Mouse (Mus musculus) natural killer cell, adult 2 months (primary cell): ENCODE measurements around the gene Ccl22.

Experiments used
- DNase-seq, 2 experiments: peaks; one replicate each; pipeline ENCODE4 v3.0.0; 2022; ENCODE audit warnings: low spot score in 2 of 2

Ccl22 gene

DNA sequence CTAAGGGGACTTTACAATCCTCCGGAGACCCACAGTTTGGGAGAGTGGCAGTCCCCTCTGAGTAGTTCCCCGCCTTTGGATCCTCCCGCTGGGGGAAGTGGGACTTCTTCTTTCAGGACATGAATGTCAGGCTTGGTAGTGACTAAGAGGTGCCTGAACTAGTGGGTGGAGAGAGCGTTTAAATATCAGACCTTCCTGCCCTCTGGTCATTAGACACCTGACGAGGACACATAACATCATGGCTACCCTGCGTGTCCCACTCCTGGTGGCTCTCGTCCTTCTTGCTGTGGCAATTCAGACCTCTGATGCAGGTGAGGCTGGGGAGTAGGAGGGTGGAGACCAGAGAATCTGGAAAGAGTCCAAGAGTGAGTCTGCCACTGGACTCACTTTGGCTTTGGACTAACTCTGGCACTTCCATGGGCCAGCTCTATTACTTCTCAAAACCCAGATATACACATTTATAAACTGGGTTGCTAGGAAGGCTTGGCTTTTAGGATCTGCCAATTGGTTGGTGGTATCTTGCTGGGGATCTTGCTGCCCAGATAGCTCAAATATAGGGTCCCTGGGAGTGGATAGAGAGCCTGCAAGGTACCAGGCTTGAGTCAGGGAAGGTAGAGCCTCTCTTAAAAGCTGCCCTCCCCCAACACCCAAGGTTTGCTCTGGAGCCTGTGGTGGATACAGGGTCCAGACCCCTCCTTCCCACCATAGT lies at the start of gene Ccl22:
Gene Ccl22 (plus strand): TSS at position 115 of the 709 bp plus-strand sequence.
- no peak for DNase-seq

DNA sequence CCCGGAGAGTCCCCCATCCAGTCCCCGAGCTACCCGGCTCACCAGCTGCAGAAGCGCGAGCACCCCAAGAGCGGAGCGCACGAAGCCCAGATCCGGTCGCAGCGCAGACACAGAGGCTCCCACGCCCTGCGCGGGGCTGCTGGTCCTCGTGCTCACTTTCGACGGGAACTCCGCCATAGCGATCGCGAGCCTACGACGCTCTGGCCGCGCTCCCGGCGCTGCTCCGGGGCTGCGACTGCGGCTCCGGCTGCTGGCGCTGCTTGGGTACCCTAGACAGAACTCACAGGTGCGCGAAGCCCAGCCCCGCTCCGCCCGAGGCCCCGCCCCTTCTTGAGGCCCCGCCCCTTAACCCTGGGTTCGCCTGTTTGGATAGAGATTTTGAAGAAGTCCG lies 49.4 kb upstream of the Ccl22 start, which contains the start of gene Pllp:
Gene Pllp (minus strand): TSS at position 285 of the 391 bp plus-strand sequence.
- DNase-seq = peak in 1 of 2 experiments; percentile 32

DNA sequence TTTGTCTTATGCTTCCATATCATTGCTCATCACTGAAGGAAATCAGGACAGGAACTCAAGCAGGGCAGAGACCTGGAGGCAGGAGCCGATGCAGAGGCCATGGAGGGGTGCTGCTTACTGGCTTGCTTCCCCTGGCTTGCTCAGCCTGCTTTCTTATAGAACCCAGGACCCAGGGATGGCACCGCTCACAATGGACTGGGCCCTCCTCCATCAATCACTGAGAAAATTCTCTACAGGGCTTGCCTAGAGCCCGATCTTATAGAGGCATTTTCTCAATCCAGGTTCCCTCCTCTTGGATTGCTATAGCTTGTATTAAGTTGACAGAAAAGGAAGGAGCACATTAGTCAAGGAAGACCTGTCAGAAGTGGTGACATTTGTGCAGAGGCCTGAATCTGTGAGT lies 48.8 kb upstream of the Ccl22 start:
- DNase-seq = no peak

DNA sequence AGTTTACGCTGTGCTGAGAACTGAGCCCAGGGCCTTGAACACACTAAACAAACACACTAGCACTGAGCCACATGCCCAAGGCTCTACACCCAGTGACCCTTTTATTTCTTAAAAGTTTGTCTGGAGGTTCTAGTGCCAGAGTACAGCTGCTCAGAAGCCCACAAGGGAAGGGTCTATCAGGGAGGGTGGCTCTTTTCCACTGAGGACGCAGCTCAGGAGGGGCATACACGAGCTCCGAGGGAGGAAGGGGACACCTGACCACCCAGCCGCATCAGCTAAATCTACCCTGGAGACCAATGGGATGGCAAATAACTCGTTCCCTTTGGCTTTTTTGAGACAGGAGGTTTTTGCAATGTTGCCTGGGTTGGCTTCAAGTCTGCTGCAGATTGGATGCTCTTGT lies 47.4 kb upstream of the Ccl22 start:
- DNase-seq = no peak

DNA sequence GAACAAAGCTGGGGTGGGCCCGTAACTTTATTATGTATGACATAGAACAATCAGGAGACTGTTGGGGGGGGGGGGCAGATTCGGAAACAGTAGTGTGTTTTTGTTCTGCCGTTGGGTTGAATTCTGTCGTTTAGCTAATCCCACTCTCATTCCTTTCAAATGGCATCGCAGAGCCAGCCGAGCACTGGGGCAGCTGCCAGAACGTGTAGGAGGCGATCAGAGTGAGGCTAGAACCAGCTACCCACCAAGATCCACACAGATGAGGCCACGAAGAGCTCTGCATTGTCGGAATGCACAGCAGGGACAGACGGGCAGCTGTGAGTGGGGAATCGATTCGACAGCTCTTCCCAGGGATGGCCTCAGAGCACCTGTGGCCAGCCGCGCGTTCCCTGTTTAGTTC lies 46.0 kb upstream of the Ccl22 start:
- DNase-seq = no peak

DNA sequence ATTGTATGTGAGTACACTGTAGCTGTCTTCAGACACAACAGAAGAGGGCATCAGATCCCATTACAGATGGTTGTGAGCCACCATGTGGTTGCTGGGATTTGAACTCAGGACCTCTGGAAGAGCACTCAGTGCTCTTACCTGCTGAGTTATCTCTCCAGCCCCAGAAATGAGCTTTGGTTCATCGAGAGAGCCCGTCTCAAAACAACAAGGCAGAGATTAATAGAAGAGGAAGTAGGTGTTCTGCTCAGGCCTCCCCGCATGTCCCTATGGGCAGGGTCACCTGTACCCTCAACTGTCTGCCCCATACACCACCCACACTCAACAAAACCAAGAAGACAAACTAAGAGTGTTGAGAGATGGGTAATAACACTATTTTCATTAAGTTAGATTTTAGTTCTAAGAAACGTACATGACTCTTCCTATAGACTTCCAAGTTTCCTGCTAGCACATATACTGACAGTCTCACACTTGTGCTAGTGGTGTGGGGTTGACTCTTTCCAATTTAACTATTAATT lies 44.9 kb upstream of the Ccl22 start:
- DNase-seq = no peak

DNA sequence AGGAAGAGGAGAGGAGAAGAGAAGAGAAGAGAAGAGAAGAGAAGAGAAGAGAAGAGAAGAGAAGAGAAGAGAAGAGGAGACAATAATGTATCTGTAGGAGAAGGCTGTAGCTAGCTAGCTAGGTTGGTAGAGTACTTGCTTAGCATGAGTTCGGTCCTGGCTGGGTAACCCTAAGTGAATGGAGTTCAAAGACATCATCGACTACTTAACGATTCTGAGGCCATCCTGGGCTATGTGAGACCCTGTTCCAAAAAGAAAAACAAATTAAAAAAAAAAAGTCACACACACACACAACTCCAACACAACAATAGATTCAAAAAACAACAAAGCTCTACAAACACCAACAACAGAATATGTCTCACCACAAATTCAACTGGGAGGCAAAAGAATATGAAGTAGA lies 43.2 kb upstream of the Ccl22 start:
- no peak for DNase-seq

DNA sequence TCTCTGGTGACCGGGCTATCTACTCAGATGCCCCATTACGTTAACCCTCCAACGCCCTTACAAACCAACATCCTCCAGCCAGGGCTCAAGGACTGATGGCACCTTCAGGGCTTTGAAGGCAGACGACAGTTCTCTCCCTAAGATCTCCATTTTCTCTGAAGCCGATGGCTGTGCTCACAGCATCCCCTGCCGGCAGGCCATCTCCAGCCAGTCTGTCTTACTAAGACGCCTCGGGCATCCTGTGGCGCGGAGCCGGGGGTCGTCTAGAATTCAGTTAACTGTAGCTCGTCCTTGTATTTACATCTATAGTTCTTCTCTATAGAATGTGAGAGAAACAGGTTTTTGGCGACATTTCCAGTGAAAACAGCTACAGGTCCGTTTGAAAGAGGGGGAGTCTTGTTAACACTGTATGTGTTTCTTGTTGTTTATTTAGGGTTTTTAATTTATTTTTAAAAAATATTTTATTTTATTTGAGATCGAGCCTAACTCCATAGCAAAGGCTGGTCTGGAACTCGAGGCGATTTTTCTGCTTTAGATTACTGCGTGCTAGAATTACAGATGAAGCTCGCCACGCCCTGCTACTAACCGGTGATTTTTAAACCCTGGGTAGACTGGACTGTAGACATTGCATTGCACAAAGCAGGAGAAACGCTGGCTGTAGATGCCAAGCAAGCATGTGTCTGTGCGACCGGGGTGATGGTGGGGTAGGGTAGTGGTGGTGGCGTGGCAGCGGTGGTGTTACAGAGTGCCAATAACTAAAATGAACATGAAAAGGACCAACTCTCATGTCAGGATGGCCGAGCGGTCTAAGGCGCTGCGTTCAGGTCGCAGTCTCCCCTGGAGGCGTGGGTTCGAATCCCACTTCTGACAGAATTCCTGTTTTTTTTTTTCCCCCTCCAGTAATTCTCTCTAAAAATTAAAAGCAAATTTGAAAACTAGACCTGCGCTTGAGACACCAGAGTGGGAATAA lies 42.3 kb upstream of the Ccl22 start:
- DNase-seq = peak; percentile 78 to 83

DNA sequence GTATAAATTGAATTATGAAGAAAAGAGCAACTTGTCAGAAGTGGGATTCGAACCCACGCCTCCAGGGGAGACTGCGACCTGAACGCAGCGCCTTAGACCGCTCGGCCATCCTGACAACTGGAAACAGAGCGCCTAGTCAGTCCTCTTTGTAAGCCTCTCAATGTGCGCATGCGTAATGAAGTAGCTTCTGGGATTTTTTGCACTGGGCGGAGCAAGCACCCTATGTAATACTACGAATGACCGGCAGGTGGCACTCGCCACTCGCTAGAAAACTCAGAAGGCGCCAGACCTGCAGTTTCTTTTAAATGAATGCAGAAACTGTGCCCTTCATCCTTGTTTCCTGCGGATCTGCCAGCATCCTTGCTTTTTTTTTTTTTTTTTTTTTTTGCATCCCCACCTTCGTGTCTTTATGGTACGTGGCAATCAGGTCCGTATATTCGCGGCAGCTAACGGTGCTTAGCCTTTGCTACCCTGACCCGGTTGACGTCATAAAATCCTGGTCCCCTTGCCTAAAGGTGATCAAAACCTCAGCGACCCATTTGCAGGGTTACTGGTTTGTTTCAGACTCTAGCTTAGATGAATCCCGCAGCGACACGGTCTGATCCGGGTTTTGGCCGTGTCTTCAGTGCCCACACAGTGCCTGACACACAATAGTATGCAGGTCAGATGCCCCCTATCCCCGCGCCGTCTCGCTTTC lies 41.3 kb upstream of the Ccl22 start:
- DNase-seq = peak; percentile 97 to 98

DNA sequence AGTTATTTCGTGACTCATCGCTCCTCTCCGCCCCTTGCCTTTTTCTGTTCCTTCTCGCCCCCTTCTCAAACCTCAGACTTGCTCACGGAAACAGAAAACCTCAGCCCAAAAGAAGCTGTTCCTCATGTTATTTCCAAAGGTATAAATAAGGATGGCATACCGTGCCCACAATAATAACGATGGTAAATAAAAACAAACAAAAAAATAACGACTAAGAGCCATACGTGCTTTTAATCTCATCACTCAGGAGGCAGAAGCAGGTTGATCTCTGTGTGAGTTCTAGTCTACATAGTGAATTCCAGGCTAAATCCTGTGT lies 40.8 kb upstream of the Ccl22 start:
- DNase-seq = no peak

DNA sequence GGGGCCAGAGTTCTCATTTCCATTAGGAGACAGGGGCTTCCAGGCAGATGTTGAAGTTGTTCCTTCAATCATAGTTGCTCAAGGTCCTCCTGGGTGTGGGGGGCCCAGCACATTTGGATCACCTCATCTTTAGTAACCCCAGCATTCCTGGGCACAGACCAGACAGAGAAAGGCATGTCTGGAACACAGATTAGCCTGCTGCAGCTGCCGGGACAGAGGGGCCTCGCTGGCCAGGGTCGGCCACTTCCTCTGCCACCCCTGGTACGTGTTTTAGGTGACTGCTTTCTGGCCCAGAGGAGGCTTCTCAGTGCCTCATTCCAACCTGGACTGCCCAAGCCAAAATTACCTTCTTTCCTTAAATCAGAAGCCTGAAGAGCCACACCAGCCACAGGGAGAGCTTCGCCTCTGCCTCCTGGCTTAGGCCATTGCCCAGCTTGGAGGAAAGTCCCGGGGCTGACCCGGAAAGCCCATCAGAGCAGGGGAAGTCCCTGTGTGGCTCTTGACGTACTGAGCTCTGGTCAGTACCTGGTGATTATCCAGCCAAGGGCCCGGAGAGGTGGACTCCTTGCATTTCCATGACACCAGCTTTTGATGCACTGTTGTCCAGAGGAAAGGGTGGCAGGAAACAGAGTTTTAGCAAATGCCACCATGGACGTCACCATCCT lies 39.7 kb upstream of the Ccl22 start:
- DNase-seq = no peak

DNA sequence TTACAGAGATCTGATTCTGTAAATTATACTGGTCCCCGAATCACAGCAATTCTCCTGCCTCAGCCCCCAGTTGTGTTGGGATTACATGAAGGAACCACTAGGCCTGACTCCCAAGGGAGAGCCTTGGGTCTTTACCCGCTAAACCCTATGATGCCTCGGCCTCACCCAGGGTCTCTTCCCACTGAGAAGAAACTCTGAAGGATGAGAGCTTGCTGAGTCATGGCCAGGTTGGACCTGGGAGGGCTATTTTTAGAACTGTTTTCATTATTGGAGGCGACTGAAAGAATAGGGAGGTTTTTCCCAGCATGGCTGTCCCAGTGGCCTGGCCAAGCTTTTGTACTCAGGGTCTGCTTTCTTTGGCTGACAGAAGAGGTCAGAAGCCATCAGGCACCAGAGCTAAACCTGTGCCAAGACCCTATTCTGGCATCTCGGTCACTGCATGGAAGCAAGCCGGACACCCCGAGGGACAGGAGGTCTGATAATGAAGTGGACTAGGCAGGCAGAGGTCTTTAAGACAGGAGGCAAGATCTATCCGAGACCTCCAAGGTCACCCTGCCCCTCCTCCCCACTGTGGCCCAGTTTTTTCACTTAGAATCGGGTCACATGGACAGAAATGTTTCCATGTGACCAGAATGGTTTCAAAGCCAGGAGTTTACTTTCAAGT lies 38.5 kb upstream of the Ccl22 start:
- DNase-seq = no peak

DNA sequence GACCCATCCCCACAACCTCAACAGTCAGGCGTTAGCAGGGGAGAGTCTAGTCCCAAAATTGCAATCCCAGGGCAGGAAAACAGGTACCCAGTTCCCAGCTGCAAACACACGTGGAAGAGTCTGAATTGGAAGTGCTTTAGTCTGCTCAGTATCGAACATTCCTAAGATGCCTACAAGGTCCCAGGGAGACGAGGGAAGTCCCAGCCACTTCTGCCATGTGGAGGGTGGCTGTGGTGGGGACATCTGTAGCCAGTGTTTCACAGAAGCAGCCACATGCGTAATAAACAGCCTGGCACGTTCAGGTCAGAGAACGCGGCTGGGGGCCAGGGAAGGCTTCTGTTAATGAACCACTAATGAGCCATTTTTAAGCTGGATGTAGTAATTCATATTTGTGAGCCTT lies 35.1 kb upstream of the Ccl22 start:
- DNase-seq = no peak

DNA sequence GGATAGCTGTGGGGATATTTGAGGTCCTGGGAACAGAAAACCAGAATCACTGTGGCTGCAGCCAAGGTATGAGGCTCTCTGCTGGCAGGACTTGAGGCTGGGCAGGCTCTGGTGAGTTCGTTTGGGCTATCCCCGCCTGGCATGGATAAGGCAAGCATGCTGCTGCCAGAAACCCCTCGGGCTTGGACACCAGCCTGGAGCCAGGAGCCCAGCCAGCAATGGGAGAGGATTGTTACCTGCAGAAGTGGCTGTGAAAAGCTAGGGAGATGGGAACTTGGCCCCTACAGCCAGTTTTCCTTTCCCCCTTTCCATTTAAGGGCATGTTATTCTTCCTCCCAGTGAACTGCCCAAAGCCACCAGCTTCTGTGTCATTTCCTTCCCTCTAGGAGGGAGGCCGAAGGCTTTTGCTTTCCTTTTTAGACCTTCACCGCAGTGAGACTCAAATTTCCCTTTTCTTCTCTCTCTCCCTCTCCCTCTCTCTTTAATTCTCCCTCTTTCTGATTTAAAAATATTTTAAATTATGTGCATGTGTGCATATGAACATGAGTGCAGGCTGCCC lies 34.2 kb upstream of the Ccl22 start:
- DNase-seq = no peak

DNA sequence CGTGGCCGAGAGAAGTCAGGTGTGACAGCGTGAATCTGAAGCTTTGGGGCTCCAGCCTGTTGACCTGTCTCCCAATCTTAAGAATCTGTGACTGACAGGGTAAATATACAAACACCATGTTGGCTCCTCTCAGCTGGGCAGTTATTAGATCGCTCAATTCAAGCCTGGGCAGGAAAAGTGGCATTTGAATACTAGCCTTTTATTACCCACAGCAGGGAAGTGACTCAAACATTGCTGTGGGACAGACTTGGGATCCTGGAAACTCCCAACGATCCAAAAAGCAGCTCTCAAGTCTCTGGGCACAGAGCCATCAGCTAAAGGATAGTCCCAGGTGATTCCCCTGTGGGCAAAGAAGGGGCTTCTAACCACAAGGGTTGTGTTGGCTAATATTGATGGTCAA lies 30.8 kb upstream of the Ccl22 start:
- DNase-seq = no peak

DNA sequence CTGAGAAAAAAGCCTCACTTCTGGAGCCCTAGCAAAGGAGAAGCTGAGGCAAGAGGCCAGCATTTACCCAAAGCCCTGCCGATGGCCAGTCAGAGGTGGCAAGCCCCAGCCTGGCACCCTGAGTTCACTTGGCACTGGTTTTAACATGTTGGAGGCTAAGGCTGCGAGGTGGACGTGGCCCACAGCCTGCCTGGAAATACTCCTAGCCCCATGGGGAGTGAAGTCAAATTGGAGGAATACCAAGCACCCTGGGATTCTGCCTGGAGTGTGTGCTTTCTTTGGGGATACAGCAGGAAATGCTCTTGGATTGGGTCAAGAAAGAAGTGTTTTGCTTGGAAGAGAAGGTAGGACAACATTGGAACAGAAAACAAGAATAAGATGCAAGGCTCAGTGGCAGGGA lies 29.5 kb upstream of the Ccl22 start:
- no peak for DNase-seq

DNA sequence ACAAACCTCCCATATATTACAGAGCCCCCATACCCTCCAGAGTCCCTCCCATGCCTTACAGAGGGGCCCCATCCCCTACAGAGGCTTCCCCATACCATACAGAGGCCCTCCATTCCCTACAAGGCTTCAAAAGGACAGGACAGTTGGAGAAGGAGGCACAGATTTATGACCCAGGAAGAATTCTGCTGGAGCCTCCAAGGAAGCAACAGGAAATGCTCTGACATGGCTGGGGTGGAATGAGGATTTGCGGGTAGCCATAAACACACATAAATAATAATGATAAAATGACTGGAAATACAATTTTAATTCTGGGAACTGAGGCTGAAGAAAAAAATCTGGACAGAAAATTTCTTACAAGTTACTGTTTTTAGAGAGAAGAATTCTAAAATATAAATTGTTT lies 28.5 kb upstream of the Ccl22 start:
- no peak for DNase-seq

DNA sequence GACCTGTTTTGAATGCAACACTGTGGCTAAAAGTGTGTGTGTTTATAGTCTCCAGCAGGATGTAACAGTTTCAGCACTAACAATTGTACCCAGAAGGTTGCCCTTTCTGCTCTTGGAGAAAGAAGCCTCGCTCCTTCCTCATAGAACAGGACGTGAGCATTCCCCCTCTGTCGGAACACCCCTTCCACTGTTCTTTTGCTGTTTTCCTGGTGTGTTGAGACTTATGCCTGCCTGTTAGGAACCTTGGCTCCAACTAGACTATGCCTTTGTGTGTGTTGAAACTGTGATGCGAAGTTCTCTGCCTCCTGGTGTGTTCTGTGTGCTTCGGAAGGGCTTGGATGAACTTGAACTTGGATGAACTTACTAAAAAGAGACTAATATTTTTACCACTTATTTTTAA lies 19.4 kb upstream of the Ccl22 start:
- DNase-seq = no peak

DNA sequence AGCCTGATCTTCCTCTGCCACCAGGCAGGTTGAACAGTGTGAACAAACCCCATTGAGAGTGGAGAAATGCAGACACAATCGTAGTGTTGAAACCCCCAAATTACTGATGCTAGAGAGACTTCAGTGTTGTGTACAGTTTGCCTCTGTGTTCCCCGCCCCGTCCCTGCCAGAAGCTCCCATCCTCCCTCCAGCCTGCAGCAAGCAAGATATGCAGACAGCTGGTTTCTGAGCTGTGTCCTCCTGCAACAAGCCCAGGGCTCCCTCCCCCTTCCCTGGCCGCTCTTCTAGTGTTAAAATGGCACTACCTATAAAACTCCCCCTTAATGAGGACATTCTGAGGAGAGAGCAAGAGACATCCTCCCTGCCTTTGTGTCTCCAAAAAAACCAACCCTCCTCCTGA lies 16.1 kb upstream of the Ccl22 start:
- DNase-seq = no peak

DNA sequence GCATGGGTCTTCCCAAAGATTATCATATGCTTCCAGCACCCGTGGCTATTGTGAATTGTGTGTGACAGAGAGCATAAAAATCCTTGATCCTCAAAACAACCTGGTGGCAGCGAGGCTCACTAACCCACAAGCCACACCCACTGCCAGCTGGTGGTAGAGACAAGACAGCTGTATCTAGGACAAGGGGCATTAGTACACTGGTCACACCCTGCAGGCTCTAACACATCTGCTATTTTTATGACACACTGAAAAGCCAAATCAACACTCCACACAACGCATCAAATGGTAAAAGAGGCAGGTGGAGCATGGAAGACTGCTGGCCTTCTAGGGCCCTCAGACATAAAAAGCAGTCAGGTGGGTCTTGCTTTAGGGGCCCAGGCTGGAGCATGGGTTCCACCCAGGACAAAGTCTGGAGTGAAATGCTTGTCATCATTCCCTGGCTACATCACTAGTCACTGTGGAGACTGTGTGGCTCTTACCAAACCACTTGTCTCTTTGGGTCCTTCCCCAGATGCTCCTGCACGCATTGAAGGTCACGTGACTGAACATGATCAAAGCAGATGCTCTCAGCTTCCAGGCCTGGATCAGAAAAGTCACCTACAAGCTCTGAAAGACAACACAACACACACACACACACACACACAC lies 11.4 kb upstream of the Ccl22 start:
- peak in 1 of 2 experiments; percentile 18 for DNase-seq
